Mouse (Mus musculus): ENCODE data around the gene Utf1.

Gene Utf1

GRCm38 (mm10) chr7:139975471-139975870 lies 31.9 kb downstream of the Utf1 start:
- DNase-seq = no peak

DNA sequence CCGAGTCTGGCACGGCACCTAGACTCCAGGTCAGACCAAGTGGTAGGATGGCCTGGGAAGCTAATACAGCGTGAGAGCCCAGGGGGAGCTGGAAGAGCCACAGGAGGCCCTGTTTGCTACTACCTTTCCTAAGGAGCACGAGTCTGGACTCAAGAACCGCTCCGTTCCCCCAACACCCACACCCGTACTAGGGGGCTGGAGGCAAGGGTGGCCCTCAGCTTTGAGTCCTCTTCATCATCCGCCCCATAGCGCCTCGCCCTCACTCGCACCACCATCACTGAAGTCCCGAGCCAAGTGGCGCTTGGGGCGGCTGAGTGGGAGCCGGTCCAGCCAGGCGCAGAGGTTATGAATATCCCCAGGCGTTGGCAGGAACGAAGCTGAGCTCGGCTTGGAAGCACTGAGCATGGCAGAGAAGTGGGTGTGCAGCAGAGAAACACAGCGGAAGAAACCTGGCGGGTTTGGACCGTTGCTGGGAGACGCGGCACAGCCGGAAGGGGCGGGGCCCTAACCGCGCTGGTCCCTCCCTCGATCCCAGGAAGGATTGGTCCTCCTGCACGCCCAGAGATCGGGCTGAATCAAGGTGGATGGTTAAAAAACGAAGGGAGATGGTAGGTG lies 34.8 kb downstream of the Utf1 start, which contains the start of gene 6430531B16Rik:
Gene 6430531B16Rik (minus strand): TSS at position 478 of the 615 bp plus-strand sequence.
- DNase-seq = peak; percentile 73 to 74

- no peak for DNase-seq
Measured at GRCm38 (mm10) chr7:139979011-139979719, 35.6 kb downstream of the Utf1 start.

DNA sequence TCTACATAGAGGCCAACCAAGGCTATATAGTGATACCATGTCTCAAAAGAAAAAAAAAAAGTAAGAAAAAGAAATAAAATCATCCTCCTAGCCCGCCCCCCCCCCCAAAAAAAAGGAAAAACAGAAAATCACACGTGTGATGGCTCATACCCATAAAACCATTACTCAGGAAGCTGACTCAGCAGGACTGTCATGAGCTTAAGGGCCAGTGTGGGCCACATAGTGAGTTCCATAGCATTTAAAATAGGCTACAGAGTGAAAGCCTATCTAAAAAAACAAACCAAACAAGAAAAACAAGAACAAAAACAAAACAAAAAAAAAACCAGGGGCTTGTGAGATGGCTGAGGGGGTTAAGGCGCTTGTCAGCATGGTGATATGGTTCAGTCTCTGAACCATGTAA lies 37.2 kb downstream of the Utf1 start:
- no peak for DNase-seq

DNA sequence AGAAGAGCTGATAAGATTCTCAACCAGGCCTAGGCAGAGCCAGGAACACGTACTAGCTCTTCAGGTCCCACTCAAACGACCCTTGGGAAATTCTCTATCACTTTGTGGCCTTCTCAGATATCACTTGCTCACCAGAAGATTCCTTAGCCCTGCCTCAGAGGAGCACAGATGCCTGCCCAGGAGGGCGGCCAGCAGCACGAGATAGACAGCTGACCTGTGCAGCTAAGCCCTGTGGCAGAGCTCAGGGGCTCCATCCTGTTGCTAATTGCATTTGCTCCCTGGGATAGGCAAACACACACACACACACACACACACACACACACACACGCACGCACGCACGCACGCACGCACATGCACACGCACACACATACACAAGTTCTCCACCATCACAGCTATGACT lies 38.5 kb downstream of the Utf1 start:
- DNase-seq = no peak

DNA sequence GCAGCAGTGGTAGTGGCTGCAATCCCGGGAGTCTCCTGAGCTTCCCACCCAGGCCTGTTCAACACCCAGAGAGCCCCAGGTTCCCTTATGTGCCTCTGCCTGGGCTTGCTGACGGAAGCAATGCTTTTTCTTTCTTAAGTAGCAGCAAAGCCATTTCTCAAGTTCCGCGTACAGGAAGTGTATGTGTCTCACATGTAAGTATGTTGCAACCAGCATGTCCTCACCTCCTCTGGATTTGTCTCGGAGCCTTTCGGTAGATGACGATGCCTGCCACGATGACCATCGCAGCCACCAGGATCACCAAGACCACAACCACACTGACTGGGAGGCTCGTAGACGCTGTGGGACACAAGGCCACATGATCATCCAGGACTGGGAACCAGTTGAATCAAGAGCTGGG lies 40.9 kb downstream of the Utf1 start:
- DNase-seq = no peak

- DNase-seq = no peak
Measured at GRCm38 (mm10) chr7:139988272-139988671, 44.7 kb downstream of the Utf1 start.

DNA sequence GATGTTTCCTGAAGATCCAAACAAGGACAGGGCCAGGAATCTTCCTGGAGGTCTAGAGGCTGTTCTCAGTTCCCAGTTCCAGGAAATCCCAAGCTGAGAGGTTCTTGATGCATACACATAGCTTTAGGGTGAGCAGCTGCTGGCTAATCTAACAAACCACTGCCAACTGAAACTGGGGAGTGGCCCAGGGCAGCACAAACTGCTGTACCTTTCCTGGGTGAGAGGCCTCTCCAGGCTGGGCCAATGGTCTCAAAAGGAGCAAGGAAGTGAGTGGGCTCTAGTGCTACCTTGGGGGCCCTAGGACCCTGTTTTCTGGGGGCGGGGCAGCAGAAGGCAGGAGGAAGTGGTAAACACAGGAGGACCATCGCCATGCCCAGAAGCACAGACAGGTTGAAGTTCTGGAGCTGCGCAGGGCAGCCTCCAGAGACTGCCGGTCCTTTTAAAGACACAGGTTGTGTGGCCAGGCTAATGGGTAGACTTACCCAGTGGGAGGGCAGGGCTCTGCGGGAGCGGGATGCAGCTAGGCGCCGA lies 47.3 kb downstream of the Utf1 start:
- no peak for DNase-seq

DNA sequence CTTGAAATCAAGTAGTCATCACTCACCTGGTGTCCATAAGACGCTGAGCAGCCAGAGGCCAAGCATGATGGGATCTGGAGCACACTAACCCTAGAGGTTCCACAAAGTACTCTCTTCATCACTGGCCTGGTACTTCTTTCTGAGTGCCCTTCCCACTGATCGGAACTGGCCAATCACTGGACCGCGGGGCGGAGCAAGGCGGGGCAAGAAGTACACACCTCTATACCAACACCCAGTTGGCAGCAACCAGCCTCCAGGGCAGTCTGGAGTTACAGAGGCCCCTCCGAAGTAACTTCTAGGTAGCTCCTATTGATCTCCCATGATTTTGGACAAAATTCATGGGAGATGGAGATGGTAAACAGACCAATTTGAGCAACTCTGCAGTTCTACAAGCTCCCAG lies 48.8 kb downstream of the Utf1 start, which contains the start of gene Adam8:
Gene Adam8 (minus strand): TSS at position 157 of the 400 bp plus-strand sequence.
- DNase-seq = peak in 1 of 2 experiments; percentile 38

DNA sequence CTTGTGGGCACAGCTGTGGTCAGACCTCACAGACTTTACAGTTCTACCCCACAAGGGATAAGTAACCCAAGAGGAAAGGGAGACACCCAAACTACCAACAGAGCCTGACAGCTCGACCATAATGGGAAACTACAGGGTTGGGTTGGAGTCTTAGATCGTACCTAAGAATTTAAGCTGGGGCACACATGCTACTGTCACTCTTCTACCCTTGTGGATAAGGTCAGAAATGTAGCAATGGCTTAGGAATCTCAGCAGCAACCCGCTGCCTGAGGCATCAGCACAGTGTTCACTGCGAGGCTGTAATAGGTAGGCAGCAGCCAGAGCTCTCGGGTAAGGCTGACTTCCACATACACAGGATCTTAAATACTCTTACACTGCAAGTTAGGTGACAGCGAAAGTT lies 49.9 kb downstream of the Utf1 start:
- DNase-seq = no peak

- no peak for DNase-seq
Measured at GRCm38 (mm10) chr7:139994202-139994601, 50.6 kb downstream of the Utf1 start.

- peak; percentile 72 to 76 for DNase-seq
Measured at GRCm38 (mm10) chr7:139994676-139995075, 51.1 kb downstream of the Utf1 start.

Data from B cell, adult 2 months (primary cell).